Mouse (Mus musculus) ES-Bruce4 (cell line): ENCODE data around the gene Vipr1.

ENCODE experiments used
- CTCF ChIP-seq: IDR thresholded peaks from one replicate; pipeline ENCODE4 v1.8.1; 2011; ENCODE audit warnings: low read depth, low read length
- EP300 ChIP-seq: IDR thresholded peaks from 2 replicates; pipeline ENCODE4 v1.6.1; 2011; ENCODE audit warnings: low read depth, low read length; ENCODE audit not compliant: insufficient read depth

GRCm38 (mm10) chr9:121658248-121658647, 15.7 kb downstream of the Vipr1 start:
- TF ChIP-seq EP300 (no peak), CTCF (no peak)
